Mouse (Mus musculus) cortical plate, adult 2 months (tissue): Measurements from ENCODE around the gene Hmgcl.

Source experiments
- CTCF ChIP-seq: fragments of 200-500 bp; IDR thresholded peaks from 2 replicates; pipeline ENCODE4 v1.5.1; 2011; ENCODE audit warnings: mild to moderate bottlenecking, control low read depth, low read length; ENCODE audit not compliant: insufficient read depth; ENCODE audit errors: extremely low read depth
- POLR2A ChIP-seq: fragments of 200-500 bp; IDR thresholded peaks from 2 replicates; pipeline ENCODE4 v1.6.1; 2011; ENCODE audit warnings: mild to moderate bottlenecking, low read length, control low read depth; ENCODE audit not compliant: insufficient read depth; ENCODE audit errors: extremely low read depth

DNA sequence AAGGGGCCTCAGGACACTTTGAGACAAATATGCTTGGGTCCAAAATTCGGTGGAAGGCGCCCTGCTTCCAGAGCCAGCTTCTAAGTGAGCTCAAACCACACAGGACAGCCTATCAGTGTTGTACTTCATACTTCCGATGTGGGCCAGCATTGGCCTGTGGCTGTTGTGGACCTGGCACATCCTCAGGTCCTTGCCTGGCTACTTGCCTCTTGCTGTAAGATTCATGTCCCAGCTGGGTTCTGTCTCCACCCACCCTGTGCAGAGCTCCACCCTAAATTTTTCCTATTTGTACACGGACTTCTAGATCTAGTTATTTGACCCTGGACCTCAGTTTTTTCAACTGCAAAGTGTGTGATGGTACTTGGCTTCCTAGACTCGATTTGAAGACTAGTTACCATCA is 10.7 kb upstream of the Hmgcl start:
- no peak for TF ChIP-seq CTCF
- TF ChIP-seq POLR2A, result no peak
